Mouse (Mus musculus) lung, postnatal 0 days (tissue): Measurements from ENCODE around the gene Kcnk1. TPM values are rescaled to one million over a fixed set of nuclear protein-coding genes. Genes with fewer than 3 reads are reported as not detected.

Experiments used
- ATAC-seq: fragments of 200-750 bp; cut with Nextera tagmentation; 2 replicates; pipeline ENCODE4 v1.8.0; 2017; ENCODE audit warnings: moderate library complexity
- DNase-seq: peaks from one replicate; pipeline ENCODE4 v3.0.0-alpha.2; 2016; ENCODE audit warnings: low spot score
- H3K27ac ChIP-seq: fragments of 300-500 bp; sonication (generic); 2 replicates; pipeline ENCODE4 v1.5.1; 2014; ENCODE audit warnings: antibody characterized with exemption, mild to moderate bottlenecking, low read length, mixed read lengths
- H3K27me3 ChIP-seq: fragments of 300-500 bp; sonication (generic); replicated peaks from 2 replicates; pipeline ENCODE4 v1.6.1; 2014; ENCODE audit warnings: low read length, mixed read lengths; ENCODE audit not compliant: insufficient read depth
- H3K36me3 ChIP-seq: fragments of 300-500 bp; sonication (generic); 2 replicates; pipeline ENCODE4 v1.6.1; 2014; ENCODE audit warnings: low read length, mixed read lengths; ENCODE audit not compliant: insufficient read depth
- H3K4me1 ChIP-seq: fragments of 300-500 bp; sonication (generic); 2 replicates; pipeline ENCODE4 v1.6.1; 2014; ENCODE audit warnings: antibody characterized with exemption, low read depth, low read length, mixed read lengths; ENCODE audit not compliant: insufficient read depth
- H3K4me2 ChIP-seq: fragments of 300-500 bp; sonication (generic); replicated peaks from 2 replicates; pipeline ENCODE4 v1.6.1; 2014; ENCODE audit warnings: low read depth, mild to moderate bottlenecking, low read length, moderate library complexity, mixed read lengths
- H3K4me3 ChIP-seq: fragments of 300-500 bp; sonication (generic); 2 replicates; pipeline ENCODE4 v1.5.1; 2014; ENCODE audit warnings: low read depth, low read length
- H3K9ac ChIP-seq: fragments of 300-500 bp; sonication (generic); replicated peaks from 2 replicates; pipeline ENCODE4 v1.6.1; 2014; ENCODE audit warnings: low read depth, mild to moderate bottlenecking
- H3K9me3 ChIP-seq: fragments of 300-500 bp; sonication (generic); 2 replicates; pipeline ENCODE4 v1.6.1; 2016; ENCODE audit warnings: low read length, mixed read lengths
- CTCF ChIP-seq: IDR thresholded peaks from 2 replicates; pipeline ENCODE4 v1.5.1; 2016; ENCODE audit warnings: antibody characterized with exemption, mild to moderate bottlenecking
- EP300 ChIP-seq: IDR thresholded peaks from 2 replicates; pipeline ENCODE4 v1.6.1; 2016; ENCODE audit warnings: antibody characterized with exemption, mild to moderate bottlenecking, control low read depth
- WGBS: fragments of 180-500 bp; shearing (Covaris S2); extraction: QIAGEN DNeasy Blood & Tissue Kit; methylation state at CpG from one replicate; pipeline ENCODE4 v1.1.7; 2014; 5-methylcytosine and 5-hydroxymethylcytosine counted together
- polyA plus RNA-seq: library from polyadenylated mRNA; unstranded; fragments of >200 nt; fragmentation: Nextera tagmentation; extraction: Ambion mirVana; gene quantifications from 2 replicates; pipeline ENCODE4 v1.2.1, GENCODE M21; 2015

Gene Kcnk1
- polyA plus RNA-seq, 1 experiment from 2014 or later, result 63.6 TPM

DNA sequence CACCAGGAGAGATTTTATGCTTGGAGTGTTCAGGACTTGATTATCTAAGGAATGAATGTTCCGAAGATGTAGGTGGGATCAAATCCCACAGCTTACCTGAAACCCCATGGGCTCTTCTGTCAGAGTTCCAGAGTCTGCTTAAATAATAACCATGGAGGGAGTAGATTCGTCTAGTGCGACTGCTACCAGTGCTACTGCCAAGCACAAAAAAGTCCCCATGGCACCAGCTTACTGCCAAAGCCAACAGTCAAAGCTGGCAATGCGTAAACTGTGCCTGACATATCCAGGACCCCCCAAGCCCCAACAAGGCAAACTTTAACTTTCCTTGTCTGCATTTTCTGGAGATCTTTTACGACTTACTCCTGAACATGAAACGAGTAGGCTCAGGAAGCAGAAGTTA, 32.5 kb downstream of the Kcnk1 start:
- Histone ChIP-seq H3K4me2 (no peak overlapping the region), H3K36me3 (no peaks in the 10 kb centered on the region), H3K27me3 (no peaks in the 10 kb centered on the region), H3K9ac (no peak overlapping the region), H3K27ac (no peak overlapping the region; the same call in 1 of the 2 replicates), H3K4me1 (no peaks in the 10 kb centered on the region; the same call in 1 of the 2 replicates), H3K9me3 (no peaks in the 10 kb centered on the region), H3K4me3 (no peak overlapping the region)
- 51% methylated on average over 6 of the region's 6 CpGs for WGBS
- TF ChIP-seq CTCF (no peak), EP300 (no peak)
- DNase-seq (no peak), ATAC-seq (no peak)

DNA sequence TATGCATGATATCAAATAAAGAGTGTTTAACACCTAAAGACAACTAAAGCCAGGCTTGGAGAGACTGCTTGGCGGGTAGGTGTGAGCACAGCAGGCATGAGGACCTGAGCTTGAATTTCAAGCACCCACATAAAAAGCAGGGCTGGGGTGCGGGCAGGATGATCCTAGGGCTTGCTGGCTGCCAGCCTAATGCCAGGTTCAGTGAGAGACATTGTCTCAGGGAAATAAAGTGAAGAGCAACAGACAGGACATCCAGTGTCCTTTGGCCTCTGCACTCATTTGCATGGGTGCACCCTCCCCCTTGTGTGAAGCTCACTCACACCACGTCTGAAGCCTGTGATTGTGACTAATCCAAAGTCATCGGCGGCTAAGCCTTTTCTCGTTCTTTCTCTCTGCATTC, 34.0 kb downstream of the Kcnk1 start:
- ATAC-seq (no peak), DNase-seq (no peak)
- Histone ChIP-seq H3K27me3 (no peaks in the 10 kb centered on the region), H3K4me1 (no peaks in the 10 kb centered on the region; the same call in 1 of the 2 replicates), H3K4me2 (no peak overlapping the region), H3K4me3 (no peak overlapping the region), H3K9me3 (no peaks in the 10 kb centered on the region), H3K27ac (no peak overlapping the region), H3K9ac (no peak overlapping the region), H3K36me3 (no peaks in the 10 kb centered on the region)
- no peak for TF ChIP-seq EP300
- TF ChIP-seq CTCF, result no peak
- 59% methylated on average over 6 of the region's 6 CpGs for WGBS

DNA sequence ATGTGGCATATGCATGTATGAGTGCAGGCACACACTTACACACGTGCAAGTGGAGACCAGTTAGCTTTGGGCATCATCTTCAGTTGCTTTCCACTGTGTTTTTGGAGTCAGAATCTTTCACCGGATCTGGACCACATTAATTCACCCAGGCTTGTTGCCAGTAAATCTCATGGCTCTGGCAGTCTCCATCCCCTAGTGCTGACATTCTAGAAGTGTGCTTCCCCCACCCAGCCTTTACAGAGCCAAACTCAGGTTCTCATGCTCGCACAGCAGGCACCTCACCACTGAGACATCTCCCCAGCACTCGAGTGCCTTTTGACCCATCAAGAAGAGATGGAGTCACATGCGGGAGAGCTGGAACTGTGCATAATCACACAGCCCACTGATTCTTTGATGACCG, 37.8 kb downstream of the Kcnk1 start:
- ATAC-seq (no peak), DNase-seq (no peak)
- no peaks in the 10 kb centered on the region for H3K27me3 ChIP-seq
- no peak overlapping the region for H3K4me3 ChIP-seq
- no peaks in the 10 kb centered on the region for H3K4me1 ChIP-seq
- no peak for TF ChIP-seq EP300
- TF ChIP-seq CTCF, result no peak
- 74% methylated on average over 6 of the region's 6 CpGs for WGBS
- no peak overlapping the region for H3K4me2 ChIP-seq
- no peaks in the 10 kb centered on the region for H3K9me3 ChIP-seq
- H3K36me3 ChIP-seq, result no peaks in the 10 kb centered on the region
- H3K9ac ChIP-seq, result no peak overlapping the region
- no peak overlapping the region for H3K27ac ChIP-seq

DNA sequence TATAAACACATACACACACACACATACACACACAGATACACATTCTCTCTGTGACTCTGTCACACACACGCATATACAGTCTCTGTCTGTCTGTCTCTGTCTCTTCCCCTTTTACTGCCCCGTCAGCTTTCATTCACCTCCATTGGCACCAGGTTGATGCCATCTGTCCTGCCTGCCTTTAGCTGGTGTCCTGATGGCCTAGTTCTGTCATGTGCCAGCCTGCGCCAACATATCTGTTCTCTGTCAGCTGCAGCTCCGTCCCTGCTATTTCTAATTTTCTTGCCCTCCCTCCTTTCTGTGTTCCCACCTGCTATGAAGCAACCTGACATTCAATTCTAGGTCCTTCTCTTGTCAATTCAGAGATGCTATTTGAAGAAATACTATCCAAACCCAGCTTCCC, 40.1 kb downstream of the Kcnk1 start:
- ATAC-seq, result no peak
- no peak for TF ChIP-seq CTCF
- no peak for DNase-seq
- 87% methylated on average over 4 of the region's 4 CpGs for WGBS
- H3K27me3 ChIP-seq, result no peaks in the 10 kb centered on the region
- no peaks in the 10 kb centered on the region for H3K9me3 ChIP-seq
- no peak overlapping the region for H3K9ac ChIP-seq
- H3K4me1 ChIP-seq, result no peaks in the 10 kb centered on the region
- no peak overlapping the region for H3K4me3 ChIP-seq
- H3K4me2 ChIP-seq, result no peak overlapping the region
- no peak overlapping the region for H3K27ac ChIP-seq
- H3K36me3 ChIP-seq, result no peaks in the 10 kb centered on the region

DNA sequence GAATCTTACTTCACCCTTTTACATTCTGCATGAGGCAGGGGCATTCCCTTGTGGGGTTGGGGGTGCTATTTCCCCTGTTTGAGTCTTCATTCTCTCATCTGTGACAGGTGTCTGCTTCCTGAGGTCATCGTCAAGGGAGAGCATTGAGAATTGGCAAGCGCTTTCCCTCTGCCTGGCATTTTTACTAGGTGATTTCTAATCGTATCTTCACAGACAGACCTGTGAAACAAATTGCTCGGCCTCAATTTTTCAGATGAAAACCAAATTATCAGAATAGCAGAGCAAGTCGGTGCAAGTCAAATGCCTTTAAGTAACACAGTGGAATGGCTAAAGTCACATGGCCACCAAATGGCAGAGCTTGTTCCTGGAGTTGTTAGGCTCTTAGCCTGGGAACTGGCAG, 41.4 kb downstream of the Kcnk1 start:
- Histone ChIP-seq H3K9ac (no peak overlapping the region), H3K27ac (no peak overlapping the region), H3K4me1 (no peaks in the 10 kb centered on the region), H3K4me2 (no peak overlapping the region), H3K36me3 (no peaks in the 10 kb centered on the region), H3K4me3 (no peak overlapping the region), H3K9me3 (no peaks in the 10 kb centered on the region), H3K27me3 (no peaks in the 10 kb centered on the region)
- TF ChIP-seq CTCF (no peak), EP300 (no peak)
- 82% methylated on average over 5 of the region's 5 CpGs for WGBS
- DNase-seq (no peak), ATAC-seq (no peak)

DNA sequence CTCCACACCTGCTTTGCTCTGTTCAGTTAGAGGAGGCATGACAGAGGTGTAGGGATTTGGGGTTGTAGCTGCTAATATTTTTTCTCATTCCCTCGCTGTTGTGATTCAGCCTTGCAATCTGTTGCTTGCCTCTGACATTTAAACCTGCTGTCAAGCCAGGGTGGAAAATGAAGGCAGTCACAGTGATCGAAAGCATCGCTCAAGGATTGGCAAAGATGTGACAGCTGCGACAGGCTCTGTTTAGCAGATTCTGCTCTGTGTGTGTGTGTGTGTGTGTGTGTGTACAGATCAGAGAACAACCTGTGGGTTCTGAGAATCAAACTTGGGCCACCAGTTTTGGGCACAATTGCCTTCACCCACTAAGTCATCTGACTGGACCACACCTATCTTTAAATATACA, 50.8 kb downstream of the Kcnk1 start:
- DNase-seq (no peak), ATAC-seq (no peak)
- H3K4me1 ChIP-seq, result no peaks in the 10 kb centered on the region
- H3K4me2 ChIP-seq, result no peak overlapping the region
- H3K9ac ChIP-seq, result no peak overlapping the region
- no peak overlapping the region for H3K4me3 ChIP-seq
- H3K27me3 ChIP-seq, result no peaks in the 10 kb centered on the region
- 85% methylated on average over 4 of the region's 4 CpGs for WGBS
- no peaks in the 10 kb centered on the region for H3K9me3 ChIP-seq
- no peak overlapping the region for H3K27ac ChIP-seq
- TF ChIP-seq CTCF, result no peak
- TF ChIP-seq EP300, result no peak
- H3K36me3 ChIP-seq, result no peaks in the 10 kb centered on the region

DNA sequence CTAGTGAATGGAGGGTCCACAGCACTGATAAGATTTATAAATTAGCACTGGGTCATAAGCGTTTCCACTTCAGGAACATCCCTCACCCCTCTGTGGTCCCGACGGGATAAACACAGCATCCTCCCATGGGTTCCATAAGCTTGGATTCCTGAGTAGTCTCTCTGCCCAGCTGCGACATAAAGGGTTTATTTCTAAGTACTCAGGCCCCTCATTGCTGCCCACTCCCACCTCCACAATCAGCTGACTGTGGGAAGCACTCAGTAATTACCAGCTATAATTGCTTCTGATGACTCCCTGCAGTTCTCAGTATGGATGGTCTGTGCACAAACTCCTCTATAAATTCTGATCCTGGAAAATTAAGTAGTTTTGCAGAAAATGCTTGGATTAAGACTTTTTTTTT, 58.9 kb downstream of the Kcnk1 start:
- 68% methylated on average over 4 of the region's 4 CpGs for WGBS
- no peaks in the 10 kb centered on the region for H3K4me1 ChIP-seq
- no peak overlapping the region for H3K4me2 ChIP-seq
- no peaks in the 10 kb centered on the region for H3K27me3 ChIP-seq
- no peaks in the 10 kb centered on the region for H3K36me3 ChIP-seq
- DNase-seq, result no peak
- no peak overlapping the region for H3K4me3 ChIP-seq
- no peak for TF ChIP-seq EP300
- TF ChIP-seq CTCF, result no peak
- no peak overlapping the region for H3K9ac ChIP-seq
- no peak for ATAC-seq
- no peaks in the 10 kb centered on the region for H3K9me3 ChIP-seq
- no peak overlapping the region for H3K27ac ChIP-seq
